Mouse (Mus musculus) embryonic facial prominence, embryonic 14.5 days (tissue): Measurements from ENCODE around the gene Gm5127. TPM values are rescaled to one million over a fixed set of nuclear protein-coding genes. Genes with fewer than 3 reads are reported as not detected.

Experiments
- ATAC-seq: fragments of 200-750 bp; cut with Nextera tagmentation; 2 replicates; pipeline ENCODE4 v1.8.0; 2017; ENCODE audit warnings: low read depth, moderate number of reproducible peaks, moderate TSS enrichment
- DNase-seq: peaks from one replicate; pipeline ENCODE4 v3.0.0-alpha.2; 2015; ENCODE audit warnings: low spot score
- H3K27ac ChIP-seq: fragments of 300-500 bp; sonication (generic); replicated peaks from 2 replicates; pipeline ENCODE4 v1.5.1; 2014; ENCODE audit warnings: low read depth, mild to moderate bottlenecking, low read length, moderate library complexity
- H3K27me3 ChIP-seq: fragments of 300-500 bp; sonication (generic); replicated peaks from 2 replicates; pipeline ENCODE4 v1.6.1; 2014; ENCODE audit warnings: low read length; ENCODE audit not compliant: control insufficient read depth, insufficient read depth
- H3K36me3 ChIP-seq: fragments of 300-500 bp; sonication (generic); 2 replicates; pipeline ENCODE4 v1.6.1; 2014; ENCODE audit warnings: low read length, mixed read lengths; ENCODE audit not compliant: control insufficient read depth, insufficient read depth
- H3K4me1 ChIP-seq: fragments of 300-500 bp; sonication (generic); 2 replicates; pipeline ENCODE4 v1.6.1; 2014; ENCODE audit warnings: antibody characterized with exemption, low read length; ENCODE audit not compliant: control insufficient read depth, insufficient read depth
- H3K4me2 ChIP-seq: fragments of 300-500 bp; sonication (generic); 2 replicates; pipeline ENCODE4 v1.6.1; 2014; ENCODE audit warnings: low read depth, mild to moderate bottlenecking, low read length, moderate library complexity, mixed read lengths
- H3K4me3 ChIP-seq: fragments of 300-500 bp; sonication (generic); 2 replicates; pipeline ENCODE4 v1.5.1; 2014; ENCODE audit warnings: low read depth, mild to moderate bottlenecking, low read length
- H3K9ac ChIP-seq: fragments of 300-500 bp; sonication (generic); 2 replicates; pipeline ENCODE4 v1.6.1; 2014; ENCODE audit warnings: low read depth, mild to moderate bottlenecking, low read length, moderate library complexity, mixed read lengths
- H3K9me3 ChIP-seq: fragments of 300-500 bp; sonication (generic); 2 replicates; pipeline ENCODE4 v1.6.1; 2016; ENCODE audit warnings: low read length; ENCODE audit not compliant: control insufficient read depth
- WGBS: fragments of 180-500 bp; shearing (Covaris S2); extraction: QIAGEN DNeasy Blood & Tissue Kit; methylation state at CpG from one replicate; pipeline ENCODE4 v1.1.7; 2014; 5-methylcytosine and 5-hydroxymethylcytosine counted together
- microRNA-seq: library from miRNA; unstranded; fragments of <30 nt; microRNA quantifications from one replicate; pipeline ENCODE4, GENCODE M21; 2016; ENCODE audit warnings: borderline number of aligned reads
- polyA plus RNA-seq: library from polyadenylated mRNA; unstranded; fragments of >200 nt; fragmentation: Nextera tagmentation; extraction: Ambion mirVana; gene quantifications from 2 replicates; pipeline ENCODE4 v1.2.1, GENCODE M21; 2014

Gene Gm5127
- polyA plus RNA-seq, 1 experiment from 2014 or later, result 0.18 TPM

GRCm38 (mm10) chrX:106742241-106742640, 159.3 kb downstream of the Gm5127 start:
- H3K27ac ChIP-seq, result no peak overlapping the region
- DNase-seq (peak; percentile 0), ATAC-seq (no peak)
- H3K27me3 ChIP-seq, result no peaks in the 10 kb centered on the region
- no peak overlapping the region for H3K4me3 ChIP-seq
- no peak overlapping the region for H3K4me2 ChIP-seq
- no peaks in the 10 kb centered on the region for H3K36me3 ChIP-seq
- no peak overlapping the region for H3K9ac ChIP-seq
- H3K4me1 ChIP-seq, result no peaks in the 10 kb centered on the region
- no peaks in the 10 kb centered on the region for H3K9me3 ChIP-seq

- DNase-seq (no peak), ATAC-seq (no peak)
- 71% methylated on average over 1 of the region's 1 CpGs for WGBS
- no peaks in the 10 kb centered on the region for H3K9me3 ChIP-seq
- no peaks in the 10 kb centered on the region for H3K36me3 ChIP-seq
- H3K4me3 ChIP-seq, result no peak overlapping the region
- no peak overlapping the region for H3K9ac ChIP-seq
- no peak overlapping the region for H3K4me2 ChIP-seq
- H3K4me1 ChIP-seq, result no peaks in the 10 kb centered on the region
- H3K27ac ChIP-seq, result no peak overlapping the region
- no peaks in the 10 kb centered on the region for H3K27me3 ChIP-seq
These were observed 172.3 kb downstream of the Gm5127 start for GRCm38 (mm10) chrX:106755272-106755671.

Small RNAs within 50 kb of the gene (microRNA-seq; reads per million reads assigned to microRNA genes)
- gene Gm22102, result not detected

Other genes with a start within 250 kb of the Gm5127 start
- 23.7 and 25.1 TPM in 2 replicates for gene Fndc3c1, start 97.8 kb upstream of the Gm5127 start, polyA plus RNA-seq
- gene Cysltr1, start 20.5 kb downstream of the Gm5127 start, polyA plus RNA-seq, result 1.9 and 2.0 TPM in 2 replicates